Mouse (Mus musculus) CH12.LX (cell line): ENCODE data around the gene Zp3. TPM values are rescaled to one million over a fixed set of nuclear protein-coding genes. Genes with fewer than 3 reads are reported as not detected.

Source experiments
- DNase-seq: peaks from one replicate; pipeline ENCODE4 v3.0.0-alpha.2; 2013; ENCODE audit errors: extremely low read depth
- H3K27ac ChIP-seq: 2 replicates; pipeline ENCODE4 v1.5.1; 2012; ENCODE audit warnings: low read depth, mild to moderate bottlenecking, control low read depth, moderate library complexity; ENCODE audit not compliant: insufficient read depth
- H3K27me3 ChIP-seq: replicated peaks from 2 replicates; pipeline ENCODE3; 2012; ENCODE audit warnings: inconsistent platforms
- H3K36me3 ChIP-seq, 2 experiments: replicated peaks in 1 of 2; 2 replicates each; pipeline versions ENCODE3 to v1.6.1; 2012; ENCODE audit warnings: inconsistent platforms in 1 of 2, low read length in 1 of 2, mild to moderate bottlenecking in 1 of 2, mixed read lengths in 1 of 2, moderate library complexity in 1 of 2; ENCODE audit not compliant: control insufficient read depth in 1 of 2, insufficient read depth in 1 of 2
- H3K4me1 ChIP-seq, 2 experiments: 2 replicates each; pipeline ENCODE4 v1.6.1; 2012; ENCODE audit warnings: inconsistent platforms in 1 of 2, moderate library complexity in 1 of 2; ENCODE audit not compliant: insufficient read depth in 2 of 2, control insufficient read depth in 1 of 2
- H3K4me2 ChIP-seq: 2 replicates; pipeline ENCODE4 v1.6.1; 2012; ENCODE audit warnings: low read depth, mild to moderate bottlenecking, control low read depth; ENCODE audit not compliant: poor library complexity, insufficient read depth, severe bottlenecking
- H3K4me3 ChIP-seq, 3 experiments: fragments of 150-350 bp in 1 of 3; sonication (generic) in 1 of 3; replicated peaks in 1 of 3; 2 replicates each; pipeline versions ENCODE3 to v1.5.1; 2011 to 2012; ENCODE audit warnings: low read depth in 2 of 3, low read length in 2 of 3, mild to moderate bottlenecking in 2 of 3, moderate library complexity in 2 of 3, control low read depth in 1 of 3, improper control_type of control experiment in 1 of 3, inconsistent platforms in 1 of 3, mixed read lengths in 1 of 3; ENCODE audit not compliant: poor library complexity in 1 of 3
- H3K79me2 ChIP-seq: replicated peaks from 2 replicates; pipeline ENCODE4 v1.6.1; 2012; ENCODE audit warnings: mild to moderate bottlenecking, moderate library complexity; ENCODE audit not compliant: control insufficient read depth, poor library complexity, insufficient read depth, severe bottlenecking; ENCODE audit errors: extremely low read depth
- H3K9ac ChIP-seq: 2 replicates; pipeline ENCODE4 v1.6.1; 2012; ENCODE audit warnings: low read depth, mild to moderate bottlenecking, control low read depth, moderate library complexity; ENCODE audit not compliant: insufficient read depth
- H3K9me3 ChIP-seq: replicated peaks from 2 replicates; pipeline ENCODE3; 2012; ENCODE audit warnings: low read length, inconsistent platforms, mixed read lengths
- CHD2 ChIP-seq: IDR thresholded peaks from 2 replicates; pipeline ENCODE4 v1.6.1; 2011; ENCODE audit warnings: low read length, improper control_type of control experiment
- CTCF ChIP-seq, 2 experiments: IDR thresholded peaks in 1 of 2; conservative IDR thresholded peaks in 1 of 2; 2 replicates each; pipeline ENCODE4 v1.5.1; 2011 to 2012; ENCODE audit warnings: low read depth in 2 of 2, low read length in 2 of 2, improper control_type of control experiment in 1 of 2, inconsistent platforms in 1 of 2, mild to moderate bottlenecking in 1 of 2, moderate library complexity in 1 of 2
- E2F4 ChIP-seq: IDR thresholded peaks from 2 replicates; pipeline ENCODE4 v1.6.1; 2011; ENCODE audit warnings: low read depth, low read length, improper control_type of control experiment; ENCODE audit not compliant: insufficient replicate concordance
- ETS1 ChIP-seq: conservative IDR thresholded peaks from 2 replicates; pipeline ENCODE4 v1.6.1; 2012; ENCODE audit warnings: low read depth, mild to moderate bottlenecking, inconsistent platforms, low read length, improper control_type of control experiment, moderate library complexity
- GABPA ChIP-seq: IDR thresholded peaks from 2 replicates; pipeline ENCODE4 v1.6.1; 2012; ENCODE audit warnings: low read depth, low read length, improper control_type of control experiment, inconsistent platforms; ENCODE audit not compliant: insufficient replicate concordance
- MAFK ChIP-seq: IDR thresholded peaks from 2 replicates; pipeline ENCODE4 v1.6.1; 2011; ENCODE audit warnings: low read length, improper control_type of control experiment; ENCODE audit not compliant: insufficient replicate concordance
- MEF2A ChIP-seq: IDR thresholded peaks from 2 replicates; pipeline ENCODE4 v1.6.1; 2014; ENCODE audit warnings: low read depth, mild to moderate bottlenecking, inconsistent platforms, low read length, improper control_type of control experiment, borderline replicate concordance
- MYC ChIP-seq: IDR thresholded peaks from 2 replicates; pipeline ENCODE4 v1.6.1; 2011; ENCODE audit warnings: low read depth, mild to moderate bottlenecking, improper control_type of control experiment, low read length
- NELFE ChIP-seq: IDR thresholded peaks from 2 replicates; pipeline ENCODE4 v1.6.1; 2011; ENCODE audit warnings: low read depth, low read length, improper control_type of control experiment
- PAX5 ChIP-seq: IDR thresholded peaks from 2 replicates; pipeline ENCODE4 v1.6.1; 2012; ENCODE audit warnings: low read length, inconsistent platforms, mixed read lengths
- RAD21 ChIP-seq: IDR thresholded peaks from 2 replicates; pipeline ENCODE4 v1.6.1; 2011; ENCODE audit warnings: low read depth, mild to moderate bottlenecking, low read length, improper control_type of control experiment, moderate library complexity
- SMC3 ChIP-seq: IDR thresholded peaks from 2 replicates; pipeline ENCODE4 v1.6.1; 2011; ENCODE audit warnings: low read depth, low read length, improper control_type of control experiment
- USF1 ChIP-seq: IDR thresholded peaks from 2 replicates; pipeline ENCODE4 v1.6.1; 2014; ENCODE audit warnings: low read depth, mild to moderate bottlenecking, inconsistent platforms, low read length, improper control_type of control experiment
- ZMIZ1 ChIP-seq: IDR thresholded peaks from 2 replicates; pipeline ENCODE4 v1.6.1; 2012; ENCODE audit warnings: low read depth, mild to moderate bottlenecking, inconsistent platforms, low read length, improper control_type of control experiment
- dilution Hi-C: fragments of 300-500 bp; cut with MboI; formaldehyde crosslinking; loops from 2 replicates; pipeline ENCODE4 v1.14.3; 2020; ENCODE audit warnings: low sequenced_read_pairs; ENCODE audit not compliant: extremely low pct_unique_long_range_greater_than_20kb, extremely low pct_ligation_motif_present
- in situ Hi-C: fragments of 300-500 bp; cut with MboI; formaldehyde crosslinking; loops from 3 replicates; pipeline ENCODE4 v1.14.3; 2019; ENCODE audit warnings: low sequenced_read_pairs, low pct_ligation_motif_present, low pct_unique_long_range_greater_than_20kb, mixed read lengths
- polyA plus RNA-seq: library from polyadenylated mRNA; unstranded; fragments of >175 nt; gene quantifications from 2 replicates; pipeline ENCODE4 v1.2.1, GENCODE M21; 2012; ENCODE audit warnings: low read depth; ENCODE audit not compliant: insufficient read length
- total RNA-seq, 2 experiments: library from RNA; depleted of rRNA; stranded (reverse); fragments of 300-350 nt in 1 of 2; fragments of >200 nt in 1 of 2; gene quantifications; 2 replicates each; pipeline ENCODE4 v1.2.3; 2012 to 2014

Gene Zp3
- total and polyA plus RNA-seq, 3 experiments, result 0.13 TPM; not detected in 2

DNA sequence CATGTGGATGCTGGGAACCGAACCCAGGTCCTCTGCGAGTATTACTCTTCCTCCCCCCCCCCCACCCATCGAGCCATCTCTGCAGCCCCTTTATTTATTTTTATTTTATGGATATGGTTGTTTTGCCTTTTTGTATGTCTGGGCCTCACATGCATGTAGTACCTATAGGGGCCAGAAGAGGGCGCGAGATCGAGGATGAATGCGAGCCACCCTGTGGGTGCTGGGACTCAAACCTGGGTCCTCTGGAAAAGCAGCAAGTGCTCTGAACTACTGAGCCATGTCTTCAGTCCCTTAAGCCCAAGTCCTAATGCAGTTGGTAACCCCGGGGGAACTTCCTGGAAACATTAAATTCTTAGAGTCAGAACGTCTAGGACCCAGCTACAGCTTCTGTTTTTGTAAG is 13.0 kb upstream of the Zp3 start:
- H3K4me3 ChIP-seq, result no peak overlapping the region
- H3K9ac ChIP-seq, result no peak overlapping the region
- peaks cover 6 to 10% of the 10 kb centered on the region in 2 experiments; a peak in 2 of 4 replicates for H3K4me1 ChIP-seq
- H3K27ac ChIP-seq, result no peak overlapping the region
- in situ Hi-C loops (no loop called here), dilution Hi-C loops (no loop called here)
- H3K79me2 ChIP-seq, result no peaks in the 10 kb centered on the region
- no peak for TF ChIP-seq USF1
- no peak for TF ChIP-seq PAX5
- TF ChIP-seq SMC3, result peak; percentile 18
- peak; percentile 35 to 56; a peak in 3 of 4 replicates for TF ChIP-seq CTCF (conservative IDR thresholded peaks at IDR 0.05 in 1 of 2, IDR thresholded peaks at IDR 0.05 in 1 of 2; ENCODE audit: low read depth in 2 of 2, low read length in 2 of 2)
- no peak overlapping the region for H3K4me2 ChIP-seq
- H3K9me3 ChIP-seq, result no peaks in the 10 kb centered on the region
- peak; percentile 33 for DNase-seq
- H3K27me3 ChIP-seq, result peaks cover 19% of the 10 kb centered on the region
- no peaks in the 10 kb centered on the region for H3K36me3 ChIP-seq

DNA sequence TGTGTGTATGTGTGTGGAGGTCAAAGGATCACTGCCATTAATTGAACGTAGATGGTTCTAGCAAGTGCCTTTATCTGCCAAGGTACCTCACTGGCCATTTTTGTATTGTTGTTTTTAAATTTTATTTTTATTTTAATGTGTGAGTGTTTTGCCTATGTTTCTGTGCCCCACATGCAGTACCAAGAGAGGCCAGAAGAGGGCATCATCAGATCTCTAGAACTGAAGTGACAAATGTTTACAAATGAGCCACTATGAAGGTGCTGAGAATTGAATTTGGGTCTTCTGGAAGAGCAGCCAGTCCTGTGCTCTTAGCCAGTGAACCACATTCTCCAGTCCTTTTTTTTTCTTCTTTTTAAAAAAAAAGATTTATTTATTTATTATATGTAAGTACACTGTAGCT is 11.1 kb upstream of the Zp3 start:
- H3K9ac ChIP-seq, result no peak overlapping the region
- H3K36me3 ChIP-seq, result no peaks in the 10 kb centered on the region
- no peak overlapping the region for H3K27ac ChIP-seq
- no peak overlapping the region for H3K4me2 ChIP-seq
- peaks cover 4 to 6% of the 10 kb centered on the region in 2 experiments; a peak in 1 of 4 replicates for H3K4me1 ChIP-seq
- dilution Hi-C loops, result no loop called here
- TF ChIP-seq MEF2A, result no peak
- no peak for TF ChIP-seq GABPA
- TF ChIP-seq ZMIZ1, result no peak
- peak; percentile 34; the same call in 1 of the 2 replicates for TF ChIP-seq MYC
- TF ChIP-seq RAD21, result peak; percentile 53
- 0 out of 2 replicates have a peak, but pooled peaks have one; percentile 14 for TF ChIP-seq NELFE
- TF ChIP-seq SMC3, result peak; percentile 60
- peak; percentile 75 to 86 for TF ChIP-seq CTCF (conservative IDR thresholded peaks at IDR 0.05 in 1 of 2, IDR thresholded peaks at IDR 0.05 in 1 of 2; ENCODE audit: low read depth in 2 of 2, low read length in 2 of 2)
- no peaks in the 10 kb centered on the region for H3K79me2 ChIP-seq
- no peaks in the 10 kb centered on the region for H3K9me3 ChIP-seq
- in situ Hi-C loops, result no loop called here
- H3K27me3 ChIP-seq, result peaks cover 18% of the 10 kb centered on the region
- no peak overlapping the region for H3K4me3 ChIP-seq
- DNase-seq, result peak; percentile 61

DNA sequence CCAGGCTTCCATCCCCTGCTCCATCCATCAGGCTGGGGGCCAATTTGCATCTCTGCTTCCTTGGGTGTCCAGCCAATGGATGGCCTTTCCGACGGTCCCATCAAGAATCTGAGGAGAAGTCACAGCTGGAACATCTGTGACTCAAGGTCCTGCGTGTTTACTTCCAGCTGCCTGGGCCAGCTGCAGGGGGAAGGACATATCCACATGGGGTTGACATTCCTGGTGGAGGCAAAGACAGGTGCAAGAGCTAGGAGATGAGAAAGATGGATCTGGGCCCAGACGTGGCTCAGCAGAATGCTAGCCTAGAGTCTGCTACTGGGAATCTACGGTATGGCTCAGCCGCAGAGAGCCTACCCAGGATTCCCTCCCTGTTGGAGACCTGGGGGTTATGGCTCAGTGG is 9.7 kb upstream of the Zp3 start:
- Histone ChIP-seq H3K27me3 (peaks cover 13% of the 10 kb centered on the region), H3K79me2 (no peaks in the 10 kb centered on the region), H3K4me2 (no peak overlapping the region), H3K36me3 (no peaks in the 10 kb centered on the region), H3K9ac (no peak overlapping the region), H3K4me1 (peaks cover 4 to 6% of the 10 kb centered on the region in 2 experiments; a peak in 1 of 4 replicates), H3K9me3 (no peaks in the 10 kb centered on the region), H3K4me3 (no peak overlapping the region), H3K27ac (no peak overlapping the region)
- in situ Hi-C loops, result no loop called here
- dilution Hi-C loops, result no loop called here
- no peak for DNase-seq
- no peak for TF ChIP-seq MEF2A
- no peak for TF ChIP-seq USF1
- TF ChIP-seq CHD2, result no peak
- TF ChIP-seq RAD21, result no peak
- TF ChIP-seq E2F4, result no peak
- TF ChIP-seq ETS1, result no peak
- TF ChIP-seq ZMIZ1, result no peak
- no peak for TF ChIP-seq MAFK
- TF ChIP-seq NELFE, result no peak
